Mouse (Mus musculus) CH12.LX (cell line): ENCODE measurements around the gene Cnksr1. TPM values are rescaled to one million over a fixed set of nuclear protein-coding genes. Genes with fewer than 3 reads are reported as not detected.

Source experiments
- DNase-seq: peaks from one replicate; pipeline ENCODE4 v3.0.0-alpha.2; 2013; ENCODE audit errors: extremely low read depth
- H3K27ac ChIP-seq: 2 replicates; pipeline ENCODE4 v1.5.1; 2012; ENCODE audit warnings: low read depth, mild to moderate bottlenecking, control low read depth, moderate library complexity; ENCODE audit not compliant: insufficient read depth
- H3K27me3 ChIP-seq: replicated peaks from 2 replicates; pipeline ENCODE3; 2012; ENCODE audit warnings: inconsistent platforms
- H3K36me3 ChIP-seq, 2 experiments: replicated peaks in 1 of 2; 2 replicates each; pipeline versions ENCODE3 to v1.6.1; 2012; ENCODE audit warnings: inconsistent platforms in 1 of 2, low read length in 1 of 2, mild to moderate bottlenecking in 1 of 2, mixed read lengths in 1 of 2, moderate library complexity in 1 of 2; ENCODE audit not compliant: control insufficient read depth in 1 of 2, insufficient read depth in 1 of 2
- H3K4me1 ChIP-seq, 2 experiments: 2 replicates each; pipeline ENCODE4 v1.6.1; 2012; ENCODE audit warnings: inconsistent platforms in 1 of 2, moderate library complexity in 1 of 2; ENCODE audit not compliant: insufficient read depth in 2 of 2, control insufficient read depth in 1 of 2
- H3K4me2 ChIP-seq: 2 replicates; pipeline ENCODE4 v1.6.1; 2012; ENCODE audit warnings: low read depth, mild to moderate bottlenecking, control low read depth; ENCODE audit not compliant: poor library complexity, insufficient read depth, severe bottlenecking
- H3K4me3 ChIP-seq, 3 experiments: fragments of 150-350 bp in 1 of 3; sonication (generic) in 1 of 3; replicated peaks in 1 of 3; 2 replicates each; pipeline versions ENCODE3 to v1.5.1; 2011 to 2012; ENCODE audit warnings: low read depth in 2 of 3, low read length in 2 of 3, mild to moderate bottlenecking in 2 of 3, moderate library complexity in 2 of 3, control low read depth in 1 of 3, improper control_type of control experiment in 1 of 3, inconsistent platforms in 1 of 3, mixed read lengths in 1 of 3; ENCODE audit not compliant: poor library complexity in 1 of 3
- H3K79me2 ChIP-seq: replicated peaks from 2 replicates; pipeline ENCODE4 v1.6.1; 2012; ENCODE audit warnings: mild to moderate bottlenecking, moderate library complexity; ENCODE audit not compliant: control insufficient read depth, poor library complexity, insufficient read depth, severe bottlenecking; ENCODE audit errors: extremely low read depth
- H3K9ac ChIP-seq: 2 replicates; pipeline ENCODE4 v1.6.1; 2012; ENCODE audit warnings: low read depth, mild to moderate bottlenecking, control low read depth, moderate library complexity; ENCODE audit not compliant: insufficient read depth
- H3K9me3 ChIP-seq: replicated peaks from 2 replicates; pipeline ENCODE3; 2012; ENCODE audit warnings: low read length, inconsistent platforms, mixed read lengths
- BHLHE40 ChIP-seq: IDR thresholded peaks from 2 replicates; pipeline ENCODE4 v1.6.1; 2011; ENCODE audit warnings: mild to moderate bottlenecking, low read depth, low read length, improper control_type of control experiment
- CHD1 ChIP-seq: IDR thresholded peaks from 2 replicates; pipeline ENCODE4 v1.6.1; 2012; ENCODE audit warnings: low read depth, low read length, improper control_type of control experiment, inconsistent platforms
- CTCF ChIP-seq, 2 experiments: IDR thresholded peaks in 1 of 2; conservative IDR thresholded peaks in 1 of 2; 2 replicates each; pipeline ENCODE4 v1.5.1; 2011 to 2012; ENCODE audit warnings: low read depth in 2 of 2, low read length in 2 of 2, improper control_type of control experiment in 1 of 2, inconsistent platforms in 1 of 2, mild to moderate bottlenecking in 1 of 2, moderate library complexity in 1 of 2
- EP300 ChIP-seq: IDR thresholded peaks from 2 replicates; pipeline ENCODE4 v1.6.1; 2011; ENCODE audit warnings: low read length, improper control_type of control experiment
- JUND ChIP-seq: conservative IDR thresholded peaks from 2 replicates; pipeline ENCODE4 v1.6.1; 2011; ENCODE audit warnings: low read depth, low read length, improper control_type of control experiment
- KAT2A ChIP-seq: IDR thresholded peaks from 2 replicates; pipeline ENCODE4 v1.6.1; 2012; ENCODE audit warnings: low read length, improper control_type of control experiment, inconsistent platforms; ENCODE audit not compliant: insufficient replicate concordance
- MAZ ChIP-seq: IDR thresholded peaks from 2 replicates; pipeline ENCODE4 v1.6.1; 2012; ENCODE audit warnings: low read depth, mild to moderate bottlenecking, inconsistent platforms, low read length, improper control_type of control experiment, moderate library complexity
- POLR2A ChIP-seq: IDR thresholded peaks from 2 replicates; pipeline ENCODE4 v1.6.1; 2011; ENCODE audit warnings: low read depth, mild to moderate bottlenecking, improper control_type of control experiment, low read length
- POLR2AphosphoS2 ChIP-seq: IDR thresholded peaks from 2 replicates; pipeline ENCODE4 v1.6.1; 2011; ENCODE audit warnings: low read depth, low read length, improper control_type of control experiment
- RCOR1 ChIP-seq: conservative IDR thresholded peaks from 2 replicates; pipeline ENCODE4 v1.6.1; 2012; ENCODE audit warnings: low read depth, mild to moderate bottlenecking, inconsistent platforms, low read length, improper control_type of control experiment
- SIN3A ChIP-seq: IDR thresholded peaks from 2 replicates; pipeline ENCODE4 v1.6.1; 2012; ENCODE audit warnings: low read length, improper control_type of control experiment, inconsistent platforms
- TBP ChIP-seq: conservative IDR thresholded peaks from 2 replicates; pipeline ENCODE4 v1.6.1; 2011; ENCODE audit warnings: low read depth, low read length, improper control_type of control experiment
- USF1 ChIP-seq: IDR thresholded peaks from 2 replicates; pipeline ENCODE4 v1.6.1; 2014; ENCODE audit warnings: low read depth, mild to moderate bottlenecking, inconsistent platforms, low read length, improper control_type of control experiment
- USF2 ChIP-seq: conservative IDR thresholded peaks from 2 replicates; pipeline ENCODE4 v1.6.1; 2011; ENCODE audit warnings: low read depth, low read length, improper control_type of control experiment
- ZMIZ1 ChIP-seq: IDR thresholded peaks from 2 replicates; pipeline ENCODE4 v1.6.1; 2012; ENCODE audit warnings: low read depth, mild to moderate bottlenecking, inconsistent platforms, low read length, improper control_type of control experiment
- dilution Hi-C: fragments of 300-500 bp; cut with MboI; formaldehyde crosslinking; loops from 2 replicates; pipeline ENCODE4 v1.14.3; 2020; ENCODE audit warnings: low sequenced_read_pairs; ENCODE audit not compliant: extremely low pct_unique_long_range_greater_than_20kb, extremely low pct_ligation_motif_present
- in situ Hi-C: fragments of 300-500 bp; cut with MboI; formaldehyde crosslinking; loops from 3 replicates; pipeline ENCODE4 v1.14.3; 2019; ENCODE audit warnings: low sequenced_read_pairs, low pct_ligation_motif_present, low pct_unique_long_range_greater_than_20kb, mixed read lengths
- polyA plus RNA-seq: library from polyadenylated mRNA; unstranded; fragments of >175 nt; gene quantifications from 2 replicates; pipeline ENCODE4 v1.2.1, GENCODE M21; 2012; ENCODE audit warnings: low read depth; ENCODE audit not compliant: insufficient read length
- total RNA-seq, 2 experiments: library from RNA; depleted of rRNA; stranded (reverse); fragments of 300-350 nt in 1 of 2; fragments of >200 nt in 1 of 2; gene quantifications; 2 replicates each; pipeline ENCODE4 v1.2.3; 2012 to 2014

The Cnksr1 gene
- total and polyA plus RNA-seq, 3 experiments, result 0.13 to 0.16 TPM; not detected in 1

DNA sequence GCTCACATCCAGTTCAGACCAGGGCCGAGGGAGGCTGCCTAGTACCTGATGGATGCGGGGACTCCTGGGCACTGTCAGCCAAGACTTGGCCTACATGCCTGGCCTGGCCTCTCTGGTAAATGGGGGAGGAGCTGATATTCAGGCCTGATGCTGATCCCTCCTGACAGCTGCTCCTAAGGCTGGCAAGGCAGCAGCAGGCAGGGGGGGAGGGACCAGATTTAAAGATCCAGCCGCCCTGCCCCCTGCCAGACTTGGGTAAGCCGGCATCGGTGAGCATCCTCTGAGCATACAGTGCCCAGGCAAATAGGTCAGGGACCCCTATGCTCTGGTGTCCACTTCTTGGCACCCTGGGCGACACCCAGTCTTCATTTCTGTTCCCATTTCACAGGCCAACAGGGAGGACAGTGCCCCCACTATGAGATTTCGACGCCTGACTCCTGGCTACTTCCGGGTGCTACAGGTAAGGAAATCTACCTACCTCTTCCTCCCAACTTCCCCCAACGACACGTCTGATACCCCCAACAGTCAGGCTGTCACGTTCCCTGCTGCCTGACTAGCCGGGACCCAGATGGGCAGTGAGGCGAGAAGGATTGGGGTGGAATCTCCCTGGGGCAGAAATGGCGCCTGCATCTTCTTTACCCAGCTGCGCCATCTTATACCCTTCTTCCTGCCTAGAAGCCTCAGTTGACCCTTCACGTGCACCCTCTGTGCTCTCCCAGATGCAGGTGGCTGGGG lies 5.5 kb upstream of the Cnksr1 start, which contains the start of gene E130218I03Rik:
TSS of gene E130218I03Rik (plus strand) at position 147 of the 735 bp plus-strand sequence.
- peak within 1 kb of the TSS; percentile 81 to 93 (median 89) for H3K4me3 ChIP-seq
- TF ChIP-seq SIN3A (no peak), JUND (no peak), POLR2A (0 out of 2 replicates have a peak, but pooled peaks have one; percentile 23)
- TF ChIP-seq, all 38 proteins: peak for 1
- dilution Hi-C loops (no loop called here), in situ Hi-C loops (no loop called here)
- no peaks in the 10 kb centered on the region for H3K9me3 ChIP-seq
- peaks cover 7 to 17% of the 10 kb centered on the region in 2 experiments for H3K36me3 ChIP-seq
- H3K27me3 ChIP-seq, result peaks cover 31% of the 10 kb centered on the region
- H3K4me2 ChIP-seq, result peak within 1 kb of the TSS; percentile 42
- peak within 1 kb of the TSS; percentile 69 for H3K9ac ChIP-seq
- H3K4me1 ChIP-seq, result peaks cover 9 to 19% of the 10 kb centered on the region in 2 experiments; a peak in 3 of 4 replicates
- peaks cover 10% of the 10 kb centered on the region; the same call in 1 of the 2 replicates for H3K79me2 ChIP-seq
- H3K27ac ChIP-seq, result no peak within 1 kb of the TSS
- no peak for DNase-seq

GRCm38 (mm10) chr4:134238686-134239085 lies 487 bp upstream of the Cnksr1 start:
- DNase-seq, result no peak
- peaks cover 9 to 14% of the 10 kb centered on the region in 2 experiments; a peak in 3 of 4 replicates for H3K4me1 ChIP-seq
- no peaks in the 10 kb centered on the region for H3K9me3 ChIP-seq
- no peak overlapping the region for H3K4me3 ChIP-seq
- H3K27me3 ChIP-seq, result peaks cover 3% of the 10 kb centered on the region
- no peak overlapping the region for H3K27ac ChIP-seq
- TF ChIP-seq POLR2A (no peak), CTCF (conservative IDR thresholded peaks at IDR 0.05 in 1 of 2, IDR thresholded peaks at IDR 0.05 in 1 of 2; ENCODE audit: low read depth in 2 of 2, low read length in 2 of 2) (0 out of 4 replicates have a peak, but pooled peaks of 1 of the 2 experiments have one; percentile 18), POLR2AphosphoS2 (no peak), RCOR1 (no peak)
- H3K79me2 ChIP-seq, result no peaks in the 10 kb centered on the region
- no peak overlapping the region for H3K4me2 ChIP-seq
- H3K9ac ChIP-seq, result no peak overlapping the region
- in situ Hi-C loops, result no loop called here
- H3K36me3 ChIP-seq, result peaks cover 4 to 11% of the 10 kb centered on the region in 2 experiments
- dilution Hi-C loops, result no loop called here

DNA sequence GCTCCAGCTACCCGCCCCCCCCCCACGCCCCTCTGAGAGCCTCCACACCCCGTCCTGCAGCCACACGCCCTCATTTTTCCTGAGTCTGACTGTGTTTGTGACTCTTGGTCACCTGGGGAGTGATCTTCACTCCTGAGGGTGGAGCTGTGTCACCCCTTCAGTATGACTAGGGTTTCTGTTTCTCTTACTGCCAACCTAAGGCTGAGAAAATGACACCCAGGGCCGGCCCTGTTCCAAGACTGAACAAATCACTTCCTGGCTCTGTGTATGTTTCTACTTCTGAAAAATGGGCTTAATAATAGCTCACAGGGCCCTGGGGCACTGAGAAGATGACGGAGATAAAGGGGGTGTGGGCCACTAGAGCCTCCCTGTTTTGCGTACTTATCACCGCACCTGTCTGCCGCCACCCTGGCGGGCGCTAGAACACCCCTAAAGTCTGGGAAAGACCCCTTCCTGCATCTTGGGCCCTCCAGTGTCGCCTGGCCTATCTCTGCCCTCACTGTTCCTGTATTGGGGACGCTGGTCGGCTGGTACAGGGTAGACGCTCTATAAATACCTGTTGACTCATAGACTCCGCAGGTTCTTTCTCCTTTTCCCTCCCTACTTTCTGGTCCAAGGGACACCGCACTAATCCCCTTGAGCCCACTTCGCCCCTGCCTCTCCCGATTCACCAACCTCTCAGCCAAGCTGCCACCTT lies 469 bp downstream of the Cnksr1 start:
- H3K79me2 ChIP-seq, result no peaks in the 10 kb centered on the region
- no peak overlapping the region for H3K4me2 ChIP-seq
- peaks cover 6 to 10% of the 10 kb centered on the region in 2 experiments; a peak in 2 of 4 replicates for H3K4me1 ChIP-seq
- no peak overlapping the region for H3K9ac ChIP-seq
- H3K27ac ChIP-seq, result no peak overlapping the region
- peaks cover 0 to 2% of the 10 kb centered on the region in 2 experiments for H3K36me3 ChIP-seq
- no peaks in the 10 kb centered on the region for H3K9me3 ChIP-seq
- in situ Hi-C loops, result no loop called here
- H3K4me3 ChIP-seq, result no peak overlapping the region
- peaks cover 9% of the 10 kb centered on the region for H3K27me3 ChIP-seq
- DNase-seq, result no peak
- dilution Hi-C loops, result no loop called here
- TF ChIP-seq CHD1 (no peak), BHLHE40 (no peak), KAT2A (no peak), POLR2AphosphoS2 (no peak), MAZ (no peak), USF1 (no peak), ZMIZ1 (no peak), TBP (no peak), JUND (no peak), USF2 (no peak), EP300 (no peak)
- TF ChIP-seq, all 38 proteins: peak for 0
